Comparison of ENCODE assay signal across 8 mouse cellular contexts in the genomic region with DNA sequence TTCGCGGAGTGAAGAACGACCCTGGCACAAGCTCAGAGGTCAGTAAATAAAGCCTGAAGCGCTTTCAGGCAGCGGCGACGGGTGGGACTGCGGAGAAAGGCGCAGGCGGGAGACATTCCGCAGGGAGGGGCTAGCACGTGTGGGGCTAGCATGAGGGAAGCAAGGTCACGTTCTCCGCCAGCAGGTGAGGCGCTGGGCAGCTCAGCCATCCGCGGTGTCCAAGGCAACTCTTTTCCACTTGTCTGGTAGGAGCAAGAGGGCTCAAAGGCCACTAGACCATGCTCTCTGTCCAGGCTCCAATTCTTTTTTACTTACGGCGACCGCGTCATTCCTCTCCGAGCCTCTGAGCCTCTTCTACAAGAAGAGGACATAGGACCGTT. TPM values are rescaled to one million over a fixed set of nuclear protein-coding genes. Genes with fewer than 3 reads are reported as not detected.
DNase-seq lines count a peak whose midpoint lies in the region; ATAC-seq and TF ChIP-seq lines count a peak whose summit lies in the region.

No protein-coding gene starts in this region.

- H3K36me3 ChIP-seq in forebrain, postnatal 0 days (ENCODE audit: insufficient read depth): peaks cover 5% of the 10 kb centered on the region; the same call in 1 of the 2 replicates
- H3K36me3 ChIP-seq in hindbrain, embryonic 11.5 days (ENCODE audit: control insufficient read depth, insufficient read depth, low read length): no peaks in the 10 kb centered on the region

- under 1% methylated on average over 23 of the region's 23 CpGs for WGBS in forebrain, postnatal 0 days
- under 1% methylated on average over 23 of the region's 23 CpGs for WGBS in hindbrain, embryonic 11.5 days

- no peaks in the 10 kb centered on the region for H3K9me3 ChIP-seq in forebrain, postnatal 0 days (ENCODE audit: low read length)
- no peaks in the 10 kb centered on the region for H3K9me3 ChIP-seq in hindbrain, embryonic 11.5 days (ENCODE audit: control insufficient read depth, low read length)

- no peaks in the 10 kb centered on the region for H3K27me3 ChIP-seq in forebrain, postnatal 0 days (ENCODE audit: insufficient read depth, low read length)
- peaks cover 37% of the 10 kb centered on the region for H3K27me3 ChIP-seq in hindbrain, embryonic 11.5 days (ENCODE audit: control insufficient read depth, insufficient read depth, low read length)

- H3K4me3 ChIP-seq in forebrain, postnatal 0 days (ENCODE audit: low read depth, low read length): peak overlapping the region; percentile 57
- H3K4me3 ChIP-seq in hindbrain, embryonic 11.5 days (ENCODE audit: low read depth, low read length): peak overlapping the region; percentile 45

- H3K9ac ChIP-seq in forebrain, postnatal 0 days: peak overlapping the region; percentile 82
- 0 out of 2 replicates have a peak overlapping the region, but pooled peaks have one; percentile 38 for H3K9ac ChIP-seq in hindbrain, embryonic 11.5 days (ENCODE audit: low read depth, low read length)

- TF ChIP-seq CTCF in forebrain, postnatal 0 days (IDR thresholded peaks at IDR 0.05; ENCODE audit: low read depth): 0 out of 2 replicates have a peak, but pooled peaks have one; percentile 3

- peak; percentile 52; the same call in 1 of the 2 replicates for ATAC-seq in forebrain, postnatal 0 days
- peak; percentile 52; the same call in 1 of the 2 replicates for ATAC-seq in hindbrain, embryonic 11.5 days (ENCODE audit: low FRiP score)
- ATAC-seq in megakaryocyte, adult 5-6 weeks (ENCODE audit: poor library complexity, severe bottlenecking): peak; percentile 33; the same call in 1 of the 2 replicates

- H3K27ac ChIP-seq in forebrain, postnatal 0 days (ENCODE audit: low read depth, low read length): peak overlapping the region; percentile 73
- H3K27ac ChIP-seq in hindbrain, embryonic 11.5 days (ENCODE audit: low read depth, low read length): no peak overlapping the region

- intact Hi-C loops in left cerebral cortex, postnatal 14 days (cut with DNase I): no loop called here

- H3K4me1 ChIP-seq in forebrain, postnatal 0 days (ENCODE audit: insufficient read depth): no peaks in the 10 kb centered on the region
- peaks cover 2% of the 10 kb centered on the region; the same call in 1 of the 2 replicates for H3K4me1 ChIP-seq in hindbrain, embryonic 11.5 days (replicated peaks; ENCODE audit: control insufficient read depth, insufficient read depth, low read length)

- DNase-seq in R1 (ENCODE audit: low read depth, low spot score): peak; percentile 91
- DNase-seq in cerebellum, adult 11-12 months: peak; percentile 76
- peak; percentile 56 for DNase-seq in forebrain, postnatal 0 days
- peak; percentile 73 for DNase-seq in hindbrain, embryonic 11.5 days (ENCODE audit: low spot score)
- DNase-seq in left cerebral cortex, postnatal 14 days (ENCODE audit: low spot score in 2 of 2): peak; percentile 41 to 58
- DNase-seq in right cerebral cortex, postnatal 4 days: peak; percentile 56
- no peak for DNase-seq in layer of hippocampus, adult 9-11 months

- peak overlapping the region; percentile 93 for H3K4me2 ChIP-seq in forebrain, postnatal 0 days (ENCODE audit: low read depth)
- H3K4me2 ChIP-seq in hindbrain, embryonic 11.5 days (replicated peaks; ENCODE audit: low read depth, low read length): peak overlapping the region; percentile 88

RNA-seq across cellular contexts. Expression of a gene that starts 0.6 kb away (rescaled TPM):
- total RNA-seq in forebrain, postnatal 0 days (2014; rRNA removed): 129 and 201 TPM in 2 replicates
- polyA plus RNA-seq in forebrain, postnatal 0 days (2015; fragmentation: Nextera tagmentation; extraction: Ambion mirVana): 318 and 358 TPM in 2 replicates
- 27.7 and 29.4 TPM in 2 replicates for polyA plus RNA-seq in hindbrain, embryonic 11.5 days (2014; fragmentation: Nextera tagmentation; extraction: Ambion mirVana)
- 100 to 1,000 TPM; 198 to 207 TPM for total RNA-seq in left cerebral cortex, postnatal 14 days (2021)
- total RNA-seq in megakaryocyte, adult 5-6 weeks (2015): not detected in 2 replicates
- total RNA-seq in megakaryocyte, adult 5-6 weeks (2017): 0.28 and 0.33 TPM in 2 replicates

RNA-seq across cellular contexts. Expression of a gene that starts 0.6 kb away (rescaled TPM):
- 1.1 and 1.8 TPM in 2 replicates for total RNA-seq in forebrain, postnatal 0 days (2014; rRNA removed)
- polyA plus RNA-seq in forebrain, postnatal 0 days (2015; fragmentation: Nextera tagmentation; extraction: Ambion mirVana): 1.0 and 1.2 TPM in 2 replicates
- not detected in 2 replicates for polyA plus RNA-seq in hindbrain, embryonic 11.5 days (2014; fragmentation: Nextera tagmentation; extraction: Ambion mirVana)
- not detected for total RNA-seq in left cerebral cortex, postnatal 14 days (2021)
- not detected in 2 replicates for total RNA-seq in megakaryocyte, adult 5-6 weeks (2015)
- not detected in 2 replicates for total RNA-seq in megakaryocyte, adult 5-6 weeks (2017)

RNA-seq across cellular contexts. Expression of a gene that starts 28.8 kb away (rescaled TPM):
- 12.7 and 14.0 TPM in 2 replicates for total RNA-seq in forebrain, postnatal 0 days (2014; rRNA removed)
- polyA plus RNA-seq in forebrain, postnatal 0 days (2015; fragmentation: Nextera tagmentation; extraction: Ambion mirVana): 22.5 and 24.2 TPM in 2 replicates
- 57.9 and 58.8 TPM in 2 replicates for polyA plus RNA-seq in hindbrain, embryonic 11.5 days (2014; fragmentation: Nextera tagmentation; extraction: Ambion mirVana)
- 1 to 10 TPM; 3.5 to 3.8 TPM for total RNA-seq in left cerebral cortex, postnatal 14 days (2021)
- 0.16 and 0.27 TPM in 2 replicates for total RNA-seq in megakaryocyte, adult 5-6 weeks (2015)
- total RNA-seq in megakaryocyte, adult 5-6 weeks (2017): not detected in 2 replicates

RNA-seq across cellular contexts. Expression of a gene that starts 51.9 kb away (rescaled TPM):
- total RNA-seq in forebrain, postnatal 0 days (2014; rRNA removed): 41.3 and 42.7 TPM in 2 replicates
- polyA plus RNA-seq in forebrain, postnatal 0 days (2015; fragmentation: Nextera tagmentation; extraction: Ambion mirVana): 97.8 and 112 TPM in 2 replicates
- 79.3 and 85.1 TPM in 2 replicates for polyA plus RNA-seq in hindbrain, embryonic 11.5 days (2014; fragmentation: Nextera tagmentation; extraction: Ambion mirVana)
- 10 to 100 TPM; 57.9 to 61.8 TPM for total RNA-seq in left cerebral cortex, postnatal 14 days (2021)
- 13.9 and 15.0 TPM in 2 replicates for total RNA-seq in megakaryocyte, adult 5-6 weeks (2015)
- total RNA-seq in megakaryocyte, adult 5-6 weeks (2017): 52.1 and 68.3 TPM in 2 replicates

RNA-seq across cellular contexts. Expression of a gene that starts 52.1 kb away (rescaled TPM):
- 72.9 and 74.3 TPM in 2 replicates for total RNA-seq in forebrain, postnatal 0 days (2014; rRNA removed)
- 97.9 and 99.3 TPM in 2 replicates for polyA plus RNA-seq in forebrain, postnatal 0 days (2015; fragmentation: Nextera tagmentation; extraction: Ambion mirVana)
- 190 and 204 TPM in 2 replicates for polyA plus RNA-seq in hindbrain, embryonic 11.5 days (2014; fragmentation: Nextera tagmentation; extraction: Ambion mirVana)
- 10 to 100 TPM; 23.5 to 26.3 TPM for total RNA-seq in left cerebral cortex, postnatal 14 days (2021)
- total RNA-seq in megakaryocyte, adult 5-6 weeks (2015): 49.8 and 50.6 TPM in 2 replicates
- total RNA-seq in megakaryocyte, adult 5-6 weeks (2017): 52.9 and 54.7 TPM in 2 replicates

Comparison
In these comparisons a context has a peak if more than half of its experiments do, and no peak if none do; other contexts are left out.
1. RNA of a gene that starts 0.6 kb away (total RNA-seq): 198 to 207 TPM in left cerebral cortex, postnatal 14 days and 129 to 201 TPM in forebrain, postnatal 0 days; 0.28 to 0.33 TPM in megakaryocyte, adult 5-6 weeks; every median in the first group is over 10 times any median in the second.
2. Peak in every context shown above with its lines, with median percentiles within 50 percentile points of each other: ATAC-seq.